Mouse (Mus musculus): ENCODE data around the gene Sh3bp2.
"Not testable (repeated sequence)": the region's sequence is repeated elsewhere in the genome, so short reads cannot be mapped to it uniquely, and the experiment has no call there.

The Sh3bp2 gene

GRCm38 (mm10) chr5:34572568-34572967 is 46.9 kb downstream of the Sh3bp2 start:
- not testable (repeated sequence) for DNase-seq (ENCODE audit: low spot score)

- peak; percentile 88 for DNase-seq (ENCODE audit: low spot score)
Observed at GRCm38 (mm10) chr5:34573268-34574221, 47.9 kb downstream of the Sh3bp2 start, which contains the start of gene Add1. Gene Add1, plus strand, starts transcription at chr5:34573664.

GRCm38 (mm10) chr5:34574721-34575120 is 49.1 kb downstream of the Sh3bp2 start:
- DNase-seq (ENCODE audit: low spot score) = no peak

GRCm38 (mm10) chr5:34576286-34576685 is 50.6 kb downstream of the Sh3bp2 start:
- DNase-seq (ENCODE audit: low spot score) = no peak

GRCm38 (mm10) chr5:34578038-34578655 is 52.5 kb downstream of the Sh3bp2 start:
- DNase-seq (ENCODE audit: low spot score) = no peak

- no peak for DNase-seq (ENCODE audit: low spot score)
Observed at GRCm38 (mm10) chr5:34579377-34579776, 53.7 kb downstream of the Sh3bp2 start.

GRCm38 (mm10) chr5:34581671-34582313 is 56.2 kb downstream of the Sh3bp2 start:
- DNase-seq (ENCODE audit: low spot score) = not testable (repeated sequence)

GRCm38 (mm10) chr5:34582314-34582675 is 56.7 kb downstream of the Sh3bp2 start:
- DNase-seq (ENCODE audit: low spot score) = no peak

GRCm38 (mm10) chr5:34585216-34585615 is 59.6 kb downstream of the Sh3bp2 start:
- no peak for DNase-seq (ENCODE audit: low spot score)

- no peak for DNase-seq (ENCODE audit: low spot score)
Observed at GRCm38 (mm10) chr5:34587881-34588280, 62.2 kb downstream of the Sh3bp2 start.

- no peak for DNase-seq (ENCODE audit: low spot score)
Observed at GRCm38 (mm10) chr5:34590059-34590458, 64.4 kb downstream of the Sh3bp2 start.

GRCm38 (mm10) chr5:34590702-34591101 is 65.1 kb downstream of the Sh3bp2 start:
- DNase-seq (ENCODE audit: low spot score) = no peak

- DNase-seq (ENCODE audit: low spot score) = no peak
Observed at GRCm38 (mm10) chr5:34591388-34592004, 65.9 kb downstream of the Sh3bp2 start.

- DNase-seq (ENCODE audit: low spot score) = not testable (repeated sequence)
Observed at GRCm38 (mm10) chr5:34592224-34592623, 66.6 kb downstream of the Sh3bp2 start.

- no peak for DNase-seq (ENCODE audit: low spot score)
Observed at GRCm38 (mm10) chr5:34592666-34593065, 67.0 kb downstream of the Sh3bp2 start.

GRCm38 (mm10) chr5:34593202-34593727 is 67.6 kb downstream of the Sh3bp2 start:
- no peak for DNase-seq (ENCODE audit: low spot score)

- no peak for DNase-seq (ENCODE audit: low spot score)
Observed at GRCm38 (mm10) chr5:34604576-34604975, 78.9 kb downstream of the Sh3bp2 start.

GRCm38 (mm10) chr5:34607100-34607880 is 81.7 kb downstream of the Sh3bp2 start:
- no peak for DNase-seq (ENCODE audit: low spot score)

- no peak for DNase-seq (ENCODE audit: low spot score)
Observed at GRCm38 (mm10) chr5:34608226-34608625, 82.6 kb downstream of the Sh3bp2 start.

GRCm38 (mm10) chr5:34609966-34610365 is 84.3 kb downstream of the Sh3bp2 start:
- no peak for DNase-seq (ENCODE audit: low spot score)
